Mouse (Mus musculus) naive thymus-derived CD4-positive, alpha-beta T cell, adult 2 months (primary cell): ENCODE results near the gene Ppara.

Source experiments
- DNase-seq: peaks from one replicate; pipeline ENCODE4 v3.0.0-alpha.2; 2011; ENCODE audit warnings: low read depth

Ppara gene

DNA sequence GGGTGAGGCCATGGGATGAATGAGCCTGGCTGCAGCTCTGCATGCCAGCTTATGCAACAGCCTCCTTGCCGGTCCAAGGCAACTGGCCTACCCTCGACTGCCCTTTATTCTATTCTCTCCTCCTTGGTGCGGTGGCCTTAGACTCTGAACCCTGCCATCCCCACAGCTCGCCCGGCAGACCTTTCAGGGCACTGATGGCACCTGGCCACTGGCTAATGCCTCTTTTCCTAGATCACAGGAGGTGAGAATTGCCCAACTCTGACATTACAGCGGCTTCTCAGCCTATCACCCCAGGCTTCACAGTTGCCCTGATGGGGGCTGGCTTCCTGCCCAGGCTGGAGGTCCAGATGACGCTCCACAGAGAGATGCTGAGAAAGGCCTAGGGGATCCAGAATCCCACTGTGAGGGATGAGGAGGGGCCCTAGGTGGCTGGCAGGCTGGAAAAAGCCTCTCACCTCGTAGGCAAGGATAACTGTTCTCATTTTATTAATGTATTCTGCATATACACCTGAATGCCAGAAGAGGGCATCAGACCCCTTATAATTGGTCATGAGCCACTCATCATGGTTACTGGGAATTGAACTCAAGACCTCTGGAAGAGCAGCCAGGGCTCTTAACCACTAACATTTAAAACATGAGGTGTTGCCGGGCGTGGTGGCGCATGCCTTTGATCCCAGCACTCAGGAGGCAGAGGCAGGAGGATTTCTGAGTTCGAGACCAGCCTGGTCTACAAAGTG lies 117.0 kb downstream of the Ppara start:
- DNase-seq = peak; percentile 26
